Mouse (Mus musculus) regulatory T cell (primary cell): ENCODE measurements around the gene Otub1.

Experiments used
- in situ Hi-C: fragments of 300-600 bp; cut with MboI, MseI; formaldehyde crosslinking; loops from one replicate; pipeline ENCODE4 v1.15.1; 2025; ENCODE audit warnings: high pct_unique_total_duplicates

The Otub1 gene

DNA sequence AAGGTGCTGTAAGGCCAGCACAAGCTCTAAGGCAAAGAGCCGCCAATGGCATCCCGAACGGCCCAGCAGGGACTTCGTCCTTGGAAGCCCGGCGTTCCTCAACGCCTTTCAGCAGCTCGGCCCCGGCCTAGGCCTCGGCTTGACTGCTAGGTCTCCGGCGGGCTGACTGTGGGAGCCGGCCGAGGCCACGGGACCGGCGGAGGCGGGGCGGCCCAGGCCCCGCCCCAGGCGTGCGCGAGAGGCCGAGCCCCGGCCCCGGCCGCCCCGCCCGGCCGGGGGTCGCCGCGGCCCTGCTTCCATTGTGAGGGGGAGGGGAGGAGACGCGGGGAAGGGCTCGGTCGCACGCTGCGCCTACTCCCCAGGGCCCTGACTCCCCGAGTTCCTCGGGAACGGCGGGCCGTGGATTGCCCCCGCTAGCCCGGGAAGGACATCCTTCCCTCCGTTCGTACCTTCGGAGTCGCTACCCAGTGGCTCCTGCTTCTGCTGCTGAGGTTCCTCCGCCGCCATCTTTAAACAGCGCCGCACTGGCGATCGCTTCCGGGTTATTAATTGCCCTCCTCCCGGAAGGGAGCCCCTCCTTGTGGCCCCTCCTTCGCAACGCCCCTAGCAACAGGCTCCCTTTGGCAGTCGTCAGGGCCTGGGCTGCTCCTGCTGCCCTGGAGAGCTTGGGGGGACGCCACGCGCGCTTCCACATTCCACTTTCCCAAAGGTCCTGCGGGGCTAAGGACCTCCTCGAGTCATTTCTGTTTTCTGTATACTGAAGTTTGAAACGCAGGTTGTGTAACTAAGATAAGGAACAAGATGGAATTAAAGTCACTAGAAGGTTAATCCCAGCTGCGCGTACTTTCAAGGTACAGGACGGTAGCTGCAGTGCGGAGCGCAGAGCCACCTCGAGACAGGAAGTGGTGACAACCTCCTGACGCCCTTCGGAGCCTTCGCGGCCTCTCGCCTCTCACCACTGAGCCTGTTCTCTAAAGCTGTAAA is at the start of gene Otub1:
TSS of gene Otub1 (minus strand) at position 564 of the 984 bp plus-strand sequence.
- in situ Hi-C loops, result no loop called here

DNA sequence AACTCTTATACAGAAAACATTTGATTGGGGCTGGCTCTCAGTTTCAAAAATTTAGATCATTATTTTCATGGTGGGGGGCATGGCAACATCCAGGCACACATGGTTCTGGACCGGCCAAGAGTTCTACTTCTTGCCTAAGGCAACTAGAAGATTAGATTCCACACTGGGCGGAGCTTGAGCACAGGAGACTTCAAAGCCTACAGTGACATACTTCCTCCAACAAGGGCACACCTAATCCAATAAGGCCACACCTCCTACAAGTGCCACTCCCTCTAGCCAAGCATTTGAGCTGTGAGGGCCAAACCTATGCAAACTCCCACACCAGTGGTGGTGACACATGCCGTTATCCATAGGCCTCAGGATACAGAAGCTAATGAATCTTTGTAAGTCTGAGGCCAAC is 39.9 kb upstream of the Otub1 start:
- in situ Hi-C loops, result no loop called here

DNA sequence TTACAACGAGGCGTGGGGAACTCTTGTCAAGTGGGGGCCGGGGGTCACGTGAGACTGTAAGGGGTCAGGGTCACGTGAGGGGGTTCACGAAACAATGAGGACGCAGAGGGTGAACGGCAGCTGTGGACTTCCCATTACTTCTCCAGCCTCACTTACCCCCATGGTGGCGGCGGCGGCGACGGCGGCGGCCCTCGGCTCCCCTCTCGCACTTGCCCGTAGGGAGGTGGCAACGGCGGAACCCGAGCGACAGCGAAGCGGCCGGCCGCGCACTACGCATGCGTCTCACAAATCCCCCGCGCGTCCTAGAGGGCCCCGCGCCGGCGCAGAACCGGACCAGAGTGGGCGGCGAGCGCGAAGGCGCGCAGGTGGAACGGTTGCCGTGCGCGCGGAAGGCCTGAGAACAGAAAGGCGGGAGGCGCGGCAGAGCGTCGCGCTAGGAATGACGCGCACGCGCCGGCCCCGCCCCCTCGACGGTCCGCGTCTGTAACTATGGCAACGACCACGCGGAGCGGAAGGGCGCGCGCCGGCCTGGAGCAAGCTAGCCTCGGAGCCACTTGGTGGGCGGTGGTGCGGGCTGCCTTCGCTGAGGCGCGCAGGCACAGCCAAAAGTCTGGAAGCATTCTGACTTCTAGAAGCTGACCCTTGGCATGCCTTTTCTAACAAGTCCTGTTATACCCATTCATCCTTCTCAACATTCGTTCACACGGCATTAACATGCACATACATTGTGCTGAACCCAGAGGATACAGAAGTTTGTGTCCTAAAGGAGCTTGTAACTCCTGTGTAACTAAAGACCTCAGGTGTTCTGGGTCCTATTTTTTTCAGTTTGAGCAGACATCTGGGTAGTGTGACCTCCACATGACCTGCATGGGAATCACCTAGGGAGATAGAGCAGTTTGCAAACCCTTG is 34.9 kb upstream of the Otub1 start, which contains the start of gene Naa40:
TSS of gene Naa40 (minus strand) at position 402 of the 909 bp plus-strand sequence.
- in situ Hi-C loops, result no loop called here

DNA sequence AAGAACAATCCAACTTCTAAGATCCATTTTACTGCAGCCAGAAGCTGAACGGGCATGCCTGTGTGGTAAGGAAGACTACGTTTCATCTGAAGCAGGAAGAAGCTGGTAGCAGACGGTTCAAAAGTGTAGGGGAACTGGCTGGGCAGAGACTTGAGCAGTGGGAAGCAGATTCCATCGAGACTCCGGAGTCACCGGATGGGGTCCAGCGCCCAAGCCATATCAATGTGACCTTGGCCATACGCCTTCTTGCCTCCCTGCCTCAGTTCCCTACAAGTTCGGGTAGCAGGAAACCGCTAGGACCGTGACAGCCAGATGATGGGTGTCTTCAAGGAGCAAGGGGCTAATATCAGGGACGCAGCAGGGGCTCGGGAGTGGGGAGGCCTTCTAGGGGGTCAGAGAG is 34.2 kb upstream of the Otub1 start:
- in situ Hi-C loops, result no loop called here

DNA sequence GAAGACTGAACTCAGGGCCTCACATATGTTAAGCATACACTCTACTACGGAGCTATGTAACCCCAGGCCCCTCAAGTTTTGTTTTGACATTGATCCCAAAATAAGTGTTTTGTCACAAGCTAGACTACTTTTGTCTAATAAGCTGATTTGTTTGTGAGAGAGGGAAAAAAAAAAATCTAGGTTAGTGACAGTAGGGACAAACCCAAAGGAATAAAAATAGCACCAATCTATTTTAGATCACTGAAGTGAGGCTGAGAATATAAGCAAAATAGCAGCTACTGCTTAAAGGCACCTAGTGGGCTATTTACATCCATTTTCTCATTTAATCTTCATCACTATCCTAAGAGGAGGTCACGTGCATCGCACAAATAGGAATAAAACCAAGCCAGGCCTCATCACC is 33.5 kb upstream of the Otub1 start:
- in situ Hi-C loops, result loop anchor here (10.0 kb wide), 1 partner anchor 105 kb away; the partner anchor contains the start of gene Mark2

DNA sequence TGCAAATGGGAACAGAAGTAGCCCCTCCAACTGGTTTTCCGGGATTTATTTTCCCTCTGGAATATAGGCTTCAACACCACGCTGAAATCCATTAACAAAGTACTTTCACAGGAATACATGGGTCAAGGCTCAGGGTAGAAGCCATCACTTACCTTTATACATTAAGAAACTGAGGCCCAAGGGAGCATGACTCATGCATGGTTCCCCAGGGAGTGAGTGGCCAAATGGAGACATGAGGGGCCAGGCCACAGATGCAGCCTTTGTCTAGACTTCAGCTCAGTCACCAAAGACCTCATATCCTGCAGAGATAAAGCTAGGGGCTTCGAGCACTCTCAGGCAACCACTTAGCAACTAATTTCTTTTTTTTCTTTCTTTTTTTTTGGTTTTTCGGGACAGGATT is 30.6 kb upstream of the Otub1 start:
- in situ Hi-C loops, result loop anchor here (10.0 kb wide), 1 partner anchor 108 kb away; the partner anchor contains the start of gene Mark2

DNA sequence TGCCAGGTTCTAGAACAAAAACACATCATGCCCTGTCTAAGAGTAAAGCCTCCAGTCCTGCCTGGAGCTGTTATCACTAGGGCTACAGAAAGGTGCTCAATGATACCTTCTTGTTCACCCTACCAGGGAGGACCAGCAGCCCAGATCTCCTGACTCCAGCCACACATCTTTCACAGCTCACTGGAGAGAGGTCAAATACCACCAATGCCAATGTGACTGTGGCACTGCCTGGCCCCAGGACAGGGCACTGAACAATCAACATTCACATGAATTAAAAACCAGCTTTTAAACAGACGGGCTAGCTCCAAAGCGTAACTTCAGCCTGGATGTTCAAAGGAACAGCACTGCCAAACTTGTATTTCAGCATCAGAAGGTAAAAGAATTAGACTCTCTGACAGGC is 29.9 kb upstream of the Otub1 start:
- in situ Hi-C loops, result loop anchor here (10.0 kb wide), 1 partner anchor 109 kb away; the partner anchor contains the start of gene Mark2

DNA sequence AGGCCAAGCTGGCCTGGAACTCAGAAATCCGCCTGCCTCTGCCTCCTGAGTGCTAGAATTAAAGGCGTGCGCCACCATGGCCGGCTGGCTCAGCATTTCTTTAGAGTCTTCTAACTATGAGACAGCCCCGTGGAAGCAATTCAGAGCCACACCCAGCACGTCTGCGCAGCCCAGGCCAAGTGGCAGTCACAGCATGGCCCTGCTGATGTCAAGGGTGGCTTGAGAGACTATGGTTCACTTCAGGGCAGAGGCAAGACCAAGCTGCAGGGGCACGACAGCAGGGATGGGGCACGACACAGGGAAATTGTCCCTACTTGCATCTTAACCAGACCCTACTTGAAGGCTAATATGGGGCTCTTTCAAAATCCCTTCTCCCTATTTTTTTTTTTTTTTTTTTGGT is 29.3 kb upstream of the Otub1 start:
- in situ Hi-C loops, result loop anchor here (10.0 kb wide), 1 partner anchor 109 kb away; the partner anchor contains the start of gene Mark2

DNA sequence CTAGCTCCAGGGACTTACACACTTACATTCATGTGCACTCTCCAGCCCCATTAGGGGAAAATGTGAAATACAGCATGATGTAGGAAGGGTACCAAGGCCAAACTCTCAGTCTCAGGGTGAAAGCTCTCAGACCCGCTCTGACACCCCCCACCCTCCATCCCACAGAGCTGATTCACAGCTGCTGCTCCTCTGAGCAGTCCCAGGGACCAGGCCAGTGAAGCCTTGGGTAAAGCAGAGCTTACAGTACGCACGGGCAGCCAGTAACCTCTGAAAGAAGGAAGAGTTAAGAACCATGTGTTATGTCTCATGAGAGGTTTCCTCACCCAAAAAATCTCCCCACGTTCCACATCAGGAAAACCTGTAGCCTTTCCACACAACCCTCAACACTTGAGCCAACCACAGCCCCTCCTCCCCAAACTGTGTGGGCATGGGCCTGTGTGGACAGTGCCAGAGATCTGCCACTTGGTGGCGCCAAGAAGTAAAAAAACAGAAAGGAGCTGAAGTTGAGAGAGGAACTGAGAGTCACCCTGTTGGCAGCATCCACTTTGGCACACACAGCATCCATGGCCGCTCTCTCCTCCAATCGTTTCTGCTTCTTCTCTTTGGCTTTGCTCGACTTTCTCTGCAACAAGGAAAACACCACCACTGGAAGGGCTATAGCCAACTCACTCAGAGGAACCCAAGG is 28.6 kb upstream of the Otub1 start:
- in situ Hi-C loops, result loop anchor here (10.0 kb wide), 1 partner anchor 110 kb away; the partner anchor contains the start of gene Mark2

DNA sequence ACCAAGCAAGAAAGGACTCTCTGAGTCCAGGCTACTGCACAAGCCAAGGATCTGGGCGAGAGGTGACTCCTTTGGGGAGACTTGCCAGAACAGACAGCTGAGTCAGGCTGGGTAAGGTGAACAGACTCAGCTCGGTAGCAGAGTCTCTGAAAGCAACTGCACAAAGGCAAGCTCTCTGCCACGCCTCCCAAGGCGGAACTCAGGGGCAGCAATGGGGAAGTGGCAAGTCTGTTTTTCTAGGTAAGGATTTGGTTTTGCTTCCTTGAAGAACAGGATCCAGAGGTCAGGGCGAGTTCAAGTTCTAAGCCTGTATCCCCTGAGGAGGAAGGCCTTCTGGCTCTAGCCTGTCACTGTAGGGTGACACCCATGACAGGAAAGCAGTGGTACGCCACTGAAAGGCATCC is 20.4 kb upstream of the Otub1 start:
- in situ Hi-C loops, result no loop called here

DNA sequence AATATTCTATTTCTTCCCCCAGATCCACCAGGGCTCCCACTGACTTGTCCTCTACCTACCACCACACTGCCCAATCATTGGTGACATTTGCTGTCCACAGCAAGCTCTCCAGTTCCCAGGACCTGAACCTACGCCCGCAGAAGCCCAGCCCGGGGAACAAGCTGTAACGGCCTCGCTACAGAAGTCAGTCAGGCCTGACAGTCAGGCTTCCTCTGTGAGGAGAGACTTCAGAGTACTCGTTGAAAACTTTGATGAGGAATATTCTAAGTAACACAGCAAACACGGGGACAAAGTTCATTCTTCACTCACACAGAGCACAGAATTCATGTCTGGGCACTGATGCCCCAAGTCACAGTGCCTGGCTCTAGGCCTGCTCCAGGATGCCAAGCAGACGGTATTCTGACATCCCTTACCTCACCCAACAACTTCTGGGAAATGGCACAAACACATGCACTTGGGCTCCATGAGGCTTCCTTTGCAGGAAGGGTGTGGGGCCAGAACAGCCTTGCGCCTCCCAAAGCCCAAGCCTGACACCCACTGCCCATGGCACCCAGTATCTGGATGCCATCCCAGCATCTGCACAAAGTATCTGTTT is 19.1 kb upstream of the Otub1 start:
- in situ Hi-C loops, result no loop called here

DNA sequence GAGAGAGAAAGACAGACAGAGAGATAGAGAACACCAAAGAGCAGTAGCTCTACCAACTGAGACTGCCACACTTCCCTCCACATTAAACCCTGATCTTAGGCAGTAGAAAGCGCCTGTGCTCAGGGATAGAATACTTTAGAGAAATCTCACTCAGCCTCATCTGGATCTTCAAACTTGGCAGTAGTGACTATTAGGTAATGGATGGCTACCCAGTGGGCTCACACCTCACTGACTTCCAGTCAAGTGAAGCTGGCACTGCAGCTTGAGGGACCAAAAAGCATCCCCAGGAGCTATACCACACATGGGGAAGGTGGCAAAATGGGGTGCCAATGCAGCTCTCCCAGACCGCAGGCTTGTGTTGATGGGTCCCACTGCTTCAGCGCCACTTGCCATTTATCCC is 18.1 kb upstream of the Otub1 start:
- in situ Hi-C loops, result no loop called here

DNA sequence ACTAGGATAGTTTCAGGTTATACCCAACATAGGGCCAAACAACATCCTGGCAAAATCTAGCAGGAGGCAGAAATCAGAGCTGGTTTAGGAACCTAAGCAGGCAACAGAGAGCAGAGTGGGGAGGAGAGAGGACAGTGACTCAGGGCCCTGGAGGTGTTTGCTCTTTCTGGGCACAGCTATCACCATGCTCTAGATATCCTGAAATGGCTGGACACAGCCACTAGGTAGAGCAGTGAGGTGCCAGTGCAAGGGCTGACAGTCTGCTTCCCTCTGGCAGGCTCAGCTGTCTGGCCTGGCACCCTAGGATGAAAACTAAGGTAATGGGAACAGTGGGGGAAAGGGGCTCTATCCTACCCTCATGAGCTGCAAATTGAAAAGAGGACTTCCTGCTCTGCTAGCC is 17.4 kb upstream of the Otub1 start:
- in situ Hi-C loops, result no loop called here

DNA sequence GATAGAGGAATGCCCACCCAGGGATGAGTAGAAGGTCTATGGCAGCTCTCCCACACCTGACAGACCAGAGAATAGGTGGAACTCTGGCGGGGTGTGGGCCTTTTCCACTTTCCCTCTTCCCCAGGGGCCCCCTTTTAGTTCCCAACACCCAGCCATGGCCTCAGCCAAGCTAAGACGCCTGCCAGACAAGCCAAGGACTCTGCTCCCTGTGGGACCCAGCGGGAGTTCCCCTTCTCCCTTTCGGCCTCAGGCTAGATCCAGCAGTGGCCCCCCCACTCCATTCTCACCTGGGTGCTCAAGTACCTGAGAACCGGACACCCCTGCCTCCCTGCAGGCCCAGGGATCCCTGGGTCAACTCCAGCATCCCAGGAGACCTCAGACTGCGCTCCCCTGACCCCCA is 16.1 kb upstream of the Otub1 start:
- in situ Hi-C loops, result no loop called here

DNA sequence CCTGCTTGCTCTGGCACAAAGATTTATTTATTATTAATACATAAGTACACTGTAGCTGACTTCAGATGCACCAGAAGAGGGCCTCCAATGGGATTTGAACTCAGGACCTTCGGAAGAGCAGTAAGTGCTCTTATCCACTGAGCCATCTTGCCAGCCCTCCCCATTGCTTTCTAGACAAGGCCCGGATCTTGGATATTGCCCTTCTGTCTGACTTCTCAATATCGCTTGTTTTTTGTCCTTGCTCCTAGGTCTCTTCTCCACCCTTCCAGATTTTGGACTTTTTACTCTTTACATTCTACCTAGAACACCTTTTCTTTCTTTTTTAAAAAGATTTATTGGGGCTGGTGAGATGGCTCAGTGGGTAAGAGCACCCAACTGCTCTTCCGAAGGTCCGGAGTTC is 12.6 kb upstream of the Otub1 start:
- in situ Hi-C loops, result no loop called here

DNA sequence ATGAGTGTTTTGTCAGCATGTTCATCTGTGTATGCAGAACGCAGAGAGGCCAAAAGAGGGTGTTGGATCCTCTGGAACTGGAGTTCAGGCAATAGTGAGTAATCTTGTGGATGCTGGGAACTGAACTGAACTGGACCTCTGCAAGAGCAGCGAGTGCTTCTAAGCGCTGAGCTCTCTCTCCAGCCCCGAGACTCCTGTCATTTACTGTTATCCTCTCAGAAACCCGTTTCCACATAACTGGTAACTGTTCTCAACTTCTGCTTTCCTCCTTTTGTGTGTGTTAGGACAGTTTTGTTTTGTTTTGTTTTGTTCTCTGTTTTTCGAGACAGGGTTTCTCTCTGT is 11.8 kb upstream of the Otub1 start:
- in situ Hi-C loops, result no loop called here

DNA sequence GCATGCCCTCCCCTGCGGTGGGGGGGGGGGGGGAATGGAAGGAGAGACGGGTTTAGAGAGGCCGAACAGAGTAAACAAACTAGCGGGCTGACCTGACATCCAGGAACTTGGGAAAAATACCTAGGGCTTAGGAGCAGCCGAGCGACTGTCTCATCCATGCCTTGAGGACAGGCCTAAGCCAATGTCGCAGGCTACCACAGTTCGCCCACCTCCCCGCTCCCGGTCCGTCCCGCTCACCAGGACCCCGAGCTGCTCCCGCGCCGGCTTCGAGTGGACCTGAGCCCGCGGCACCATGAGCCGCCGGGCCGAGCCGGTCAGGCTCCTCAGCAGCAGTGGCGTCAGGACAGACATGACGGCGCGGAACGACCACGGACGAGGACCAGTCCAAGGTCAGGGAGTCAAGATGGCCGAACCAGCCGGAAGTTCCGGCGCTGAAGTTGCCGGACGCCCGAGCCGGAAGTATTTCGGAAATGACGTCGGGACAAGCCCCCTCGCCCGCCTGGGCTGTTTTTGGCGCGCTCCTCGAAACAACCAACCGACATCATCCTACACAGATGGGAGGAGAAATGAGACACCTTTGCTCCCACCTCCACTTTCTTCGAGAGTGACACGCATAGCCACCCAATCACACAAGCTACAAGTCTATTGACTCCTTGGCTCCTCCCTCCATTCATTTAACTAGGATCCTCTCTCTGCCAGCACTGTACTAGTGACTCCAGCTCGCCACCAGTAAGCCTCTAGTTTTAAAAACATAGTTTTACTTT is 11.2 kb upstream of the Otub1 start, which contains the start of gene Cox8a:
TSS of gene Cox8a (minus strand) at position 455 of the 764 bp plus-strand sequence.
- in situ Hi-C loops, result no loop called here

DNA sequence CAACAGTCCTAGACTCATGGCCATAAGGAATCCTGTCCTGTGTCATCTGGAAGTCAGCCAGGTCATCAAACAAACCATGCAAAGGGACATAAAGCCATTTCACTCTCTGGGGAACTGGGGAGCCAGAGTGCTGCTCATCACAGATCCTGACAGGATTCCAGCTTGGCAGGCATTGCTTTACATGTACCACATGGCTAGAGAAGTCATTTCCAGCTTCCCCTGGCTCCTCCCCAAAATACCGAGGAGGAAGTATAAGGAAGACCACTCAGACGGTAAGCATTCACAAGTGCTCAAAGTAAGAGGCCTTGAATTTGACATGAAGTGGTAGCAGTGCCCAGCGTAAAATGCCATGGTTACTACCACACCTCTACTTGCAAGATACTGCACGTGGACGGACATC is 8.4 kb upstream of the Otub1 start:
- in situ Hi-C loops, result no loop called here

DNA sequence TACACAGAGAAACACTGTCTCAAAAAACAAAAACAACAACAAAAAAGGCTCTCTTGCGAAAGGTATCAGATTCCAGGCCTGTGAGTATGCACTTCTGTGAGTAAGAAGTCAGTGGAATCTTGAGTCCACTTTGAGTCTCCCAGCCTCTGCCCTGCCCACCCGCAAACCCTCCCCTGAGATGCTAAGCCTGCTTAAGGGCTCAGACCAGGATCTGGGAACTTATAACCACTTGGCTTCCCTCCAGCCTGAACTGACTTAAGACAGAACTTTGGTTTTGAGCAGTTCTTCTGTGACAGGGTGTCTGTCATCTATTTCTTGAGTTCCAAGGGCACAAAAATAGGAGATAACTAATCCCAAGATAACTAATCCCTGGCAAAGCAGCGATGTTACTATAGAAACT is 6.9 kb upstream of the Otub1 start:
- in situ Hi-C loops, result no loop called here

DNA sequence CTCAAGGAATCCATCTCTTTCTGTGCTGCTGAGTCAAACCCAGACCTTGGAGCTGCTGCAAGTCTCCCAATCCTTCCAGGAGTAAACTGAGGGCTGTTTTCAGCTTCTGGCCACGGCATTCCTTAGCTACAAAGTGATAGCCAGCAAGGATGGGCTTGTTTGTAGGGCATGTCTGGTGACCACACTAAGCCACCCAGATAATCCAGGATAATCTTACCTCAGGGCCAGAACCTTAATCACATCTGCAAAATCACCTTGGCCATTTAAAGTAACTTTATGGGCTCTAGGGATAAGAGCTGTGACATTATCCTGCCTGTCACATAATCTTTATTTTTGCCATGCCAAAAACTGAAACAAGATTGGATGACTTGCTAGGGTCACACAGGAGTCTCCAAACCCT is 6.1 kb upstream of the Otub1 start:
- in situ Hi-C loops, result no loop called here
